Comparison of ENCODE assay signal across 8 mouse cellular contexts in the genomic region with DNA sequence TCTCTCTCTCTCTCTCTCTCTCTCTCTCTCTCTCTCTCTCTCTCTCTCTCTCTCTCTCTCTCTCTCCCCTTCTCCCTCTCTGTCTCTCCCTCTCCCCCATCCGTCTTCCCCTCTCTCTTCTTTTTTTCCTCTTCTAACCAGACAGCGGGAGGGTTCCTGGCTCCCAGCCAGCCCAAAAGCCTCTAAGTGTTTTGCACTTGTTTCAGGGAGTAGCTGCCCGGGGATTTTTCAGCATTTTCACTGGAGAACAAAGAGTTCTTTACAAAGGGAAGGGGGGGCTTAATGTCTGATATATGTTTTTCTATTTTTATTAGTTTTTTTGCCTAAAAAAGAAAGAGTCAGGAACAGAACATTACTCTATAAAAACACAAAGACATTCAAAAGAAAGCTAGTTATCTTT.
A peak's percentile ranks its signal among the peaks of the same experiment; 100 is the strongest.
DNase-seq lines count a peak whose midpoint lies in the region; ATAC-seq and TF ChIP-seq lines count a peak whose summit lies in the region.

No protein-coding gene starts in this region.

- TF ChIP-seq CTCF in heart, adult 2 months (IDR thresholded peaks at IDR 0.05) = no peak

- no peak overlapping the region for H3K9ac ChIP-seq in heart, adult 2 months (ENCODE audit: low read depth, low read length)
- H3K9ac ChIP-seq in kidney, embryonic 15.5 days = no peak overlapping the region
- no peak overlapping the region; the same call in 1 of the 2 replicates for H3K9ac ChIP-seq in lung, embryonic 16.5 days (ENCODE audit: low read length)

- no peak overlapping the region for H3K4me3 ChIP-seq in heart, adult 2 months
- peak overlapping the region; percentile 44 for H3K4me3 ChIP-seq in kidney, embryonic 15.5 days (replicated peaks)
- peak overlapping the region; percentile 44 for H3K4me3 ChIP-seq in lung, embryonic 16.5 days (ENCODE audit: low read length)

- 2% methylated on average over 3 of the region's 3 CpGs for WGBS in heart, adult 2 months
- WGBS in kidney, embryonic 15.5 days = 0% methylated on average over 3 of the region's 3 CpGs
- 0% methylated on average over 3 of the region's 3 CpGs for WGBS in lung, embryonic 16.5 days

- no peak for ATAC-seq in kidney, embryonic 15.5 days (replicated peaks; ENCODE audit: low FRiP score)
- ATAC-seq in lung, embryonic 16.5 days (ENCODE audit: low read depth) = peak; percentile 26; the same call in 1 of the 2 replicates

- peak overlapping the region; percentile 81 for H3K4me2 ChIP-seq in kidney, embryonic 15.5 days
- H3K4me2 ChIP-seq in lung, embryonic 16.5 days (ENCODE audit: low read depth, low read length) = peak overlapping the region; percentile 73

- intact Hi-C loops in heart, adult 2 months (cut with DNase I) = loop anchor here (5.0 to 10.0 kb wide), 2 partner anchors 37 to 71 kb away; no protein-coding TSS in a partner anchor

- H3K4me1 ChIP-seq in heart, adult 2 months (ENCODE audit: control insufficient read depth, insufficient read depth, low read length) = peaks cover 17% of the 10 kb centered on the region
- H3K4me1 ChIP-seq in kidney, embryonic 15.5 days = peaks cover 39% of the 10 kb centered on the region
- H3K4me1 ChIP-seq in lung, embryonic 16.5 days (replicated peaks; ENCODE audit: control insufficient read depth, insufficient read depth, low read length) = peaks cover 16% of the 10 kb centered on the region

- H3K27me3 ChIP-seq in heart, adult 2 months (ENCODE audit: control insufficient read depth, insufficient read depth, low read length) = no peaks in the 10 kb centered on the region
- H3K27me3 ChIP-seq in kidney, embryonic 15.5 days = no peaks in the 10 kb centered on the region
- H3K27me3 ChIP-seq in lung, embryonic 16.5 days (ENCODE audit: control insufficient read depth, insufficient read depth, low read depth, low read length) = no peaks in the 10 kb centered on the region

- no peak for TF ChIP-seq POLR2A in heart, adult 2 months (IDR thresholded peaks at IDR 0.05; ENCODE audit: insufficient read depth, low read depth, low read length)

- peak overlapping the region; percentile 79 for H3K27ac ChIP-seq in heart, adult 2 months
- peak overlapping the region; percentile 67; the same call in 1 of the 2 replicates for H3K27ac ChIP-seq in kidney, embryonic 15.5 days
- no peak overlapping the region for H3K27ac ChIP-seq in lung, embryonic 16.5 days (ENCODE audit: low read length)

- H3K79me2 ChIP-seq in heart, adult 2 months (replicated peaks; ENCODE audit: control insufficient read depth, insufficient read depth, low read length) = peaks cover 2% of the 10 kb centered on the region; the same call in 1 of the 2 replicates

- no peak for TF ChIP-seq EP300 in heart, adult 2 months (IDR thresholded peaks at IDR 0.05; ENCODE audit: insufficient read depth, low read depth, low read length)

- DNase-seq in layer of hippocampus, adult 11-12 months (ENCODE audit: low spot score) = peak; percentile 79
- DNase-seq in layer of hippocampus, adult 9-10 months (ENCODE audit: low spot score) = no peak
- peak; percentile 72 for DNase-seq in embryo, embryonic 11 days
- DNase-seq in heart, adult 2 months = peak; percentile 71 to 76
- peak; percentile 43 for DNase-seq in retina, embryonic 14.5 days (ENCODE audit: low spot score)
- DNase-seq in c-Kit-positive CD71-positive TER-119-positive erythroid progenitor cells, embryonic 14.5 days (ENCODE audit: low spot score) = no peak

- peaks cover 33% of the 10 kb centered on the region for H3K36me3 ChIP-seq in heart, adult 2 months (ENCODE audit: control insufficient read depth, insufficient read depth, low read length)
- H3K36me3 ChIP-seq in kidney, embryonic 15.5 days = no peaks in the 10 kb centered on the region
- H3K36me3 ChIP-seq in lung, embryonic 16.5 days (ENCODE audit: control insufficient read depth, insufficient read depth, low read length) = no peaks in the 10 kb centered on the region

- H3K9me3 ChIP-seq in kidney, embryonic 15.5 days (replicated peaks) = no peaks in the 10 kb centered on the region
- H3K9me3 ChIP-seq in lung, embryonic 16.5 days (ENCODE audit: control insufficient read depth, low read length) = no peaks in the 10 kb centered on the region

Comparison
In these comparisons a context has a peak if more than half of its experiments do, and no peak if none do; other contexts are left out.
1. DNase-seq: peak in layer of hippocampus, adult 11-12 months (single experiment), embryo, embryonic 11 days (single experiment), heart, adult 2 months (2 of 2) and retina, embryonic 14.5 days (single experiment); none in layer of hippocampus, adult 9-10 months (single experiment) and c-Kit-positive CD71-positive TER-119-positive erythroid progenitor cells, embryonic 14.5 days (single experiment).